Mouse (Mus musculus) liver, embryonic 14.5 days (tissue): ENCODE measurements around the gene Gfra1.

Source experiments
- CTCF ChIP-seq: IDR thresholded peaks from 2 replicates; pipeline ENCODE4 v1.5.1; 2016; ENCODE audit warnings: antibody characterized with exemption, low read depth, control low read depth
- EP300 ChIP-seq: IDR thresholded peaks from 2 replicates; pipeline ENCODE4 v1.6.1; 2016; ENCODE audit warnings: antibody characterized with exemption, low read depth

GRCm38 (mm10) chr19:58297926-58298325 lies 157.8 kb downstream of the Gfra1 start:
- TF ChIP-seq CTCF: no peak
- TF ChIP-seq EP300: no peak
